Mouse (Mus musculus) lung, postnatal 0 days (tissue): ENCODE results near the gene Hadh. TPM values are rescaled to one million over a fixed set of nuclear protein-coding genes. Genes with fewer than 3 reads are reported as not detected.

ENCODE experiments used
- ATAC-seq: fragments of 200-750 bp; cut with Nextera tagmentation; 2 replicates; pipeline ENCODE4 v1.8.0; 2017; ENCODE audit warnings: moderate library complexity
- DNase-seq: peaks from one replicate; pipeline ENCODE4 v3.0.0-alpha.2; 2016; ENCODE audit warnings: low spot score
- H3K27ac ChIP-seq: fragments of 300-500 bp; sonication (generic); 2 replicates; pipeline ENCODE4 v1.5.1; 2014; ENCODE audit warnings: antibody characterized with exemption, mild to moderate bottlenecking, low read length, mixed read lengths
- H3K27me3 ChIP-seq: fragments of 300-500 bp; sonication (generic); replicated peaks from 2 replicates; pipeline ENCODE4 v1.6.1; 2014; ENCODE audit warnings: low read length, mixed read lengths; ENCODE audit not compliant: insufficient read depth
- H3K36me3 ChIP-seq: fragments of 300-500 bp; sonication (generic); 2 replicates; pipeline ENCODE4 v1.6.1; 2014; ENCODE audit warnings: low read length, mixed read lengths; ENCODE audit not compliant: insufficient read depth
- H3K4me1 ChIP-seq: fragments of 300-500 bp; sonication (generic); 2 replicates; pipeline ENCODE4 v1.6.1; 2014; ENCODE audit warnings: antibody characterized with exemption, low read depth, low read length, mixed read lengths; ENCODE audit not compliant: insufficient read depth
- H3K4me2 ChIP-seq: fragments of 300-500 bp; sonication (generic); replicated peaks from 2 replicates; pipeline ENCODE4 v1.6.1; 2014; ENCODE audit warnings: low read depth, mild to moderate bottlenecking, low read length, moderate library complexity, mixed read lengths
- H3K4me3 ChIP-seq: fragments of 300-500 bp; sonication (generic); 2 replicates; pipeline ENCODE4 v1.5.1; 2014; ENCODE audit warnings: low read depth, low read length
- H3K9ac ChIP-seq: fragments of 300-500 bp; sonication (generic); replicated peaks from 2 replicates; pipeline ENCODE4 v1.6.1; 2014; ENCODE audit warnings: low read depth, mild to moderate bottlenecking
- H3K9me3 ChIP-seq: fragments of 300-500 bp; sonication (generic); 2 replicates; pipeline ENCODE4 v1.6.1; 2016; ENCODE audit warnings: low read length, mixed read lengths
- CTCF ChIP-seq: IDR thresholded peaks from 2 replicates; pipeline ENCODE4 v1.5.1; 2016; ENCODE audit warnings: antibody characterized with exemption, mild to moderate bottlenecking
- EP300 ChIP-seq: IDR thresholded peaks from 2 replicates; pipeline ENCODE4 v1.6.1; 2016; ENCODE audit warnings: antibody characterized with exemption, mild to moderate bottlenecking, control low read depth
- WGBS: fragments of 180-500 bp; shearing (Covaris S2); extraction: QIAGEN DNeasy Blood & Tissue Kit; methylation state at CpG from one replicate; pipeline ENCODE4 v1.1.7; 2014; 5-methylcytosine and 5-hydroxymethylcytosine counted together
- polyA plus RNA-seq: library from polyadenylated mRNA; unstranded; fragments of >200 nt; fragmentation: Nextera tagmentation; extraction: Ambion mirVana; gene quantifications from 2 replicates; pipeline ENCODE4 v1.2.1, GENCODE M21; 2015

Gene Hadh
- polyA plus RNA-seq, 1 experiment from 2014 or later = 119 TPM

- Histone ChIP-seq H3K4me1 (no peaks in the 10 kb centered on the region), H3K4me2 (no peak overlapping the region), H3K9me3 (no peaks in the 10 kb centered on the region), H3K27ac (no peak overlapping the region), H3K36me3 (no peaks in the 10 kb centered on the region), H3K4me3 (no peak overlapping the region), H3K27me3 (no peaks in the 10 kb centered on the region), H3K9ac (no peak overlapping the region)
- DNase-seq = no peak
- TF ChIP-seq EP300 (no peak), CTCF (no peak)
- no peak for ATAC-seq
- 90% methylated on average over 9 of the region's 9 CpGs for WGBS
Observed at GRCm38 (mm10) chr3:131214060-131214658, 57.7 kb downstream of the Hadh start.

- H3K9me3 ChIP-seq = no peaks in the 10 kb centered on the region
- no peak overlapping the region for H3K9ac ChIP-seq
- no peak for DNase-seq
- WGBS = 80% methylated on average over 7 of the region's 7 CpGs
- H3K4me2 ChIP-seq = no peak overlapping the region
- H3K27me3 ChIP-seq = no peaks in the 10 kb centered on the region
- ATAC-seq = no peak
- no peak overlapping the region for H3K27ac ChIP-seq
- H3K36me3 ChIP-seq = no peaks in the 10 kb centered on the region
- TF ChIP-seq EP300 (no peak), CTCF (peak; percentile 42)
- no peak overlapping the region for H3K4me3 ChIP-seq
- H3K4me1 ChIP-seq = no peaks in the 10 kb centered on the region
Observed at GRCm38 (mm10) chr3:131212200-131212599, 59.7 kb downstream of the Hadh start.

GRCm38 (mm10) chr3:131208265-131208891, 63.5 kb downstream of the Hadh start:
- TF ChIP-seq EP300 (no peak), CTCF (no peak)
- H3K4me3 ChIP-seq = no peak overlapping the region
- H3K9ac ChIP-seq = no peak overlapping the region
- ATAC-seq = no peak
- no peaks in the 10 kb centered on the region for H3K36me3 ChIP-seq
- WGBS = 71% methylated on average over 13 of the region's 13 CpGs
- H3K27ac ChIP-seq = no peak overlapping the region
- no peaks in the 10 kb centered on the region for H3K27me3 ChIP-seq
- H3K4me1 ChIP-seq = no peaks in the 10 kb centered on the region
- no peak for DNase-seq
- no peaks in the 10 kb centered on the region for H3K9me3 ChIP-seq
- H3K4me2 ChIP-seq = no peak overlapping the region

- H3K9ac ChIP-seq = no peak overlapping the region
- no peak overlapping the region for H3K27ac ChIP-seq
- no peaks in the 10 kb centered on the region for H3K4me1 ChIP-seq
- H3K9me3 ChIP-seq = no peaks in the 10 kb centered on the region
- ATAC-seq (no peak), DNase-seq (no peak)
- H3K4me3 ChIP-seq = no peak overlapping the region
- WGBS = 71% methylated on average over 5 of the region's 5 CpGs
- H3K36me3 ChIP-seq = no peaks in the 10 kb centered on the region
- TF ChIP-seq EP300 = no peak
- TF ChIP-seq CTCF = no peak
- no peak overlapping the region for H3K4me2 ChIP-seq
- no peaks in the 10 kb centered on the region for H3K27me3 ChIP-seq
Observed at GRCm38 (mm10) chr3:131207846-131208245, 64.1 kb downstream of the Hadh start.

GRCm38 (mm10) chr3:131202311-131202710, 69.6 kb downstream of the Hadh start:
- ATAC-seq (no peak), DNase-seq (no peak)
- WGBS = 67% methylated on average over 7 of the region's 7 CpGs
- no peaks in the 10 kb centered on the region for H3K36me3 ChIP-seq
- H3K9me3 ChIP-seq = no peaks in the 10 kb centered on the region
- TF ChIP-seq CTCF = no peak
- TF ChIP-seq EP300 = no peak
- H3K4me2 ChIP-seq = no peak overlapping the region
- H3K27me3 ChIP-seq = no peaks in the 10 kb centered on the region
- no peak overlapping the region for H3K9ac ChIP-seq
- no peaks in the 10 kb centered on the region for H3K4me1 ChIP-seq
- H3K4me3 ChIP-seq = no peak overlapping the region
- no peak overlapping the region for H3K27ac ChIP-seq

GRCm38 (mm10) chr3:131199590-131200288, 72.2 kb downstream of the Hadh start:
- ATAC-seq = no peak
- 63% methylated on average over 20 of the region's 20 CpGs for WGBS
- H3K4me3 ChIP-seq = no peak overlapping the region
- no peak overlapping the region for H3K4me2 ChIP-seq
- TF ChIP-seq EP300 (no peak), CTCF (no peak)
- H3K27ac ChIP-seq = no peak overlapping the region
- no peak overlapping the region for H3K9ac ChIP-seq
- H3K9me3 ChIP-seq = no peaks in the 10 kb centered on the region
- no peaks in the 10 kb centered on the region for H3K36me3 ChIP-seq
- no peaks in the 10 kb centered on the region for H3K27me3 ChIP-seq
- H3K4me1 ChIP-seq = no peaks in the 10 kb centered on the region
- no peak for DNase-seq
